Mouse (Mus musculus) cerebellum, adult 2 months (tissue): Measurements from ENCODE around the gene Amot.

Experiments used
- CTCF ChIP-seq: fragments of 200-500 bp; IDR thresholded peaks from 2 replicates; pipeline ENCODE4 v1.5.1; 2011; ENCODE audit warnings: low read depth, mild to moderate bottlenecking, control low read depth, low read length, moderate library complexity, borderline replicate concordance; ENCODE audit not compliant: insufficient read depth
- POLR2A ChIP-seq: fragments of 200-500 bp; IDR thresholded peaks from 2 replicates; pipeline ENCODE4 v1.6.1; 2011; ENCODE audit warnings: low read length, control low read depth, borderline replicate concordance; ENCODE audit not compliant: insufficient read depth

GRCm38 (mm10) chrX:145543602-145544490 lies 38.9 kb upstream of the Amot start:
- TF ChIP-seq CTCF (no peak), POLR2A (no peak)
